Mouse (Mus musculus) cerebellum, adult 2 months (tissue): ENCODE measurements at regions not wholly inside any gene's neighbourhood (a gene's known extent, or its start where the extent isn't known, plus 50 kb on each side); places are given as distances from the start of the nearest gene placed in this dataset.

Source experiments
- DNase-seq, 2 experiments: peaks; one replicate each; pipeline ENCODE4 v3.0.0; 2021
- H3K27ac ChIP-seq: fragments of 200-500 bp; 2 replicates; pipeline ENCODE4 v1.5.1; 2012; ENCODE audit warnings: low read length, control low read depth, inconsistent platforms; ENCODE audit not compliant: insufficient read depth
- H3K27me3 ChIP-seq: fragments of 200-500 bp; 2 replicates; pipeline ENCODE4 v1.6.1; 2012; ENCODE audit warnings: inconsistent platforms, mild to moderate bottlenecking, low read length, moderate library complexity; ENCODE audit not compliant: control insufficient read depth, insufficient read depth
- H3K4me1 ChIP-seq: fragments of 200-500 bp; 2 replicates; pipeline ENCODE4 v1.6.1; 2011; ENCODE audit warnings: low read length; ENCODE audit not compliant: control insufficient read depth, insufficient read depth
- H3K4me3 ChIP-seq: fragments of 200-500 bp; replicated peaks from 2 replicates; pipeline ENCODE3; 2011; ENCODE audit warnings: mild to moderate bottlenecking, low read depth, low read length, control low read depth; ENCODE audit not compliant: insufficient read depth
- CTCF ChIP-seq: fragments of 200-500 bp; IDR thresholded peaks from 2 replicates; pipeline ENCODE4 v1.5.1; 2011; ENCODE audit warnings: low read depth, mild to moderate bottlenecking, control low read depth, low read length, moderate library complexity, borderline replicate concordance; ENCODE audit not compliant: insufficient read depth
- POLR2A ChIP-seq: fragments of 200-500 bp; IDR thresholded peaks from 2 replicates; pipeline ENCODE4 v1.6.1; 2011; ENCODE audit warnings: low read length, control low read depth, borderline replicate concordance; ENCODE audit not compliant: insufficient read depth
- WGBS: fragments of 180-500 bp; shearing (Covaris S2); methylation state at CpG from one replicate; pipeline ENCODE4 v1.1.7; 2018; 5-methylcytosine and 5-hydroxymethylcytosine counted together

DNA sequence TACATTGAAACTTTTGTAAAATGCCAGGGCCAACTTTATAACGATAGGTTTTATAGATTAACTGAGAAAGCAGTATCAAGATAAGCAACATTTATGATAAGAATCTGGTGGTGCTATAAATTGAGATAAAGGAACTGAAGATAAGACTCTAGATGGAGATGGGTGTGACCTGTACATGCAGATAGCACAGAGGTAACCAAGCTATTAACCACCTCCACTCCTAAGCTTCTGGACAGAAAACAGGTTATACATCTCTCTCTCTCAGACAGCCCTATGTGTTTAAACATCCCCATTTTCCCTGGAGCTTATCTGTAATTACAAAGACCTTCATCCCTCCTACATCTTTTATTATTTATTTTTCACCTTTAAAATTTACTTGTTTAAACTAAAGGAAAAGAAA is 590.5 kb upstream of the Nrg3 start:
- TF ChIP-seq CTCF (no peak), POLR2A (no peak)
- no peaks in the 10 kb centered on the region for H3K4me1 ChIP-seq

DNA sequence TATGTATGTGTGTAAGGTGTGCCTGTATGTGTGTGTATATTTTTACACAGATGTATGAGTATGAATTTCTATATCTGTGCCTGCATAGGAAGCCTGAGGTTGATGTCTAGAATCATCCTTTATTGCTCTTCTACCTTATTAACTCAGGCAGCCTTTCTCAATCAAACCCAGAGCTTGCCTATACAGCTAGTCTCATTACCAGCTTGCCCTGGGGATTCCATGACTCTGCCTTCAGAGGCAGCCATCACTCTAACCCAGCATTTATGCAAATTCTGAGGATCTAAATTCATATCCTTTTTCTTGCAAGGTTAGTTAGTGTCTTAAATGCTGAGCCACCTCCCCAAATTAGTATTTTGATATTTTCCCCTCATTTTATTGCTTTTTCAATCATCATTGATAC is 569.0 kb upstream of the Nrg3 start:
- Histone ChIP-seq H3K4me3 (no peak overlapping the region), H3K27me3 (no peaks in the 10 kb centered on the region), H3K27ac (no peak overlapping the region), H3K4me1 (no peaks in the 10 kb centered on the region)
- no peak for DNase-seq
- TF ChIP-seq CTCF (no peak), POLR2A (no peak)

More for the DNA sequence above, 590.5 kb upstream of the Nrg3 start:
- H3K27ac ChIP-seq = no peak overlapping the region
- H3K4me3 ChIP-seq = no peak overlapping the region
- 96% methylated on average over 1 of the region's 1 CpGs for whole genome bisulfite sequencing
- no peaks in the 10 kb centered on the region for H3K27me3 ChIP-seq
- DNase-seq = no peak

DNA sequence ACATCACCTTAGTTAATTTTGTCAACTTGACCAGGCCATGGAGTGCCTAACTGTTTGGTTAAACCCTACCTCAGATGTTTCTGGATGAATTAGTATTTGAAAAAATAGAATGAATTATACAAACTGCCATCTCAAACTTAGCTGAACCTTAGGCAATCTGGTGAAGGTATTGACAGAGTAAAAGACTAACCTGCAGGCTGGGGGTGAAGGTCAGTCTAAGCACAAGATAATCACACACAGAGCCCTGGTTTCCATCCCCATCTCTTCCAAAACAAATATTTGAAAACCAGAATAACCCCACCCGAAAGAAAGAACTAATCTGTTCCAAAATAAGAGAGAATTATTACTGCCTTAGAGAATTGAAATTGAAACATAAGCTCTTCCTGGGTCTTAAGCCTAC is 563.3 kb upstream of the Nrg3 start:
- no peak overlapping the region for H3K4me3 ChIP-seq
- WGBS = 58% methylated on average over 1 of the region's 1 CpGs
- no peak for DNase-seq
- H3K27ac ChIP-seq = no peak overlapping the region
- no peaks in the 10 kb centered on the region for H3K4me1 ChIP-seq
- no peak for TF ChIP-seq POLR2A
- no peak for TF ChIP-seq CTCF
- H3K27me3 ChIP-seq = no peaks in the 10 kb centered on the region

DNA sequence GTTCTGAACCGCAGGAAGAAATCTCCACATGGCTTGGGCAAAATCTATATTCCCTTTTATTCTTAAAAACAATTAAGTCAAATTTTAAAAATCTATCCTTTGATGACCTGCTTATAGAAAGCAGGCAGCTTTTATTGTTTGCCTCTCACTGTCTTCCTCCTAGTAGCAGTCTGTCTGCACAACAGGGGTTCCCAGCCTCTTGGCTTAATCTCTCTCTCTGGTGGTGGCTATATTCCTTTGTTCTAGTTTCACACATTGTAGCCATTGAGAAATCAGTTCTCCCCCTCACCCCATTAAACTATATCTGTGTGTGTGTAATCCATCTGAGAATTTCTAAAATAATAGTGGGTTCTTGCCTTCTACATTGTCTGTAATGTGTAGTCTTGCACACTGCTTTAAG is 542.4 kb upstream of the Nrg3 start:
- Histone ChIP-seq H3K27ac (no peak overlapping the region), H3K4me3 (no peak overlapping the region), H3K27me3 (no peaks in the 10 kb centered on the region), H3K4me1 (no peaks in the 10 kb centered on the region)
- WGBS = 23% methylated on average over 1 of the region's 1 CpGs
- TF ChIP-seq POLR2A = no peak
- TF ChIP-seq CTCF = no peak
- DNase-seq = peak in 1 of 2 experiments; percentile 19

DNA sequence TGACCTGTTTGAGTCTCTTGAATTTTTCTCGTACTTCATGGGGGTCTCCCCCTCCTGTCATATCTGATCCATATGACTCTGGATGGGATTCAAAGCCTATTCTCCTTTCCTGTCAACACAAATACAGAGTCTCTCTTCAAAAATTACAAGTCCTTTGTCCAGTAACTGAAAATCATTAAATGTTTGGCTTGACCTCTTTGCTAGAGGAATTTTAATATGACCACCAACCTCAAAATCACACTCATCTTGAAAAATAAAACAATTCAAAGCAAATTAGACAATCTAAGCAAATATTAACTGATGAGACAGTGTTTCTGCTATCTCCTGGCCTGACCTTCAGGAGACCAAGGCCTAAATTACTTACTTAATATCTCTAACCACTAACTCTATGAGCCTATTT is 541.8 kb upstream of the Nrg3 start:
- DNase-seq = no peak
- H3K27ac ChIP-seq = no peak overlapping the region
- TF ChIP-seq CTCF (no peak), POLR2A (no peak)
- WGBS = 89% methylated on average over 1 of the region's 1 CpGs
- H3K4me3 ChIP-seq = no peak overlapping the region
- no peaks in the 10 kb centered on the region for H3K4me1 ChIP-seq
- H3K27me3 ChIP-seq = no peaks in the 10 kb centered on the region

DNA sequence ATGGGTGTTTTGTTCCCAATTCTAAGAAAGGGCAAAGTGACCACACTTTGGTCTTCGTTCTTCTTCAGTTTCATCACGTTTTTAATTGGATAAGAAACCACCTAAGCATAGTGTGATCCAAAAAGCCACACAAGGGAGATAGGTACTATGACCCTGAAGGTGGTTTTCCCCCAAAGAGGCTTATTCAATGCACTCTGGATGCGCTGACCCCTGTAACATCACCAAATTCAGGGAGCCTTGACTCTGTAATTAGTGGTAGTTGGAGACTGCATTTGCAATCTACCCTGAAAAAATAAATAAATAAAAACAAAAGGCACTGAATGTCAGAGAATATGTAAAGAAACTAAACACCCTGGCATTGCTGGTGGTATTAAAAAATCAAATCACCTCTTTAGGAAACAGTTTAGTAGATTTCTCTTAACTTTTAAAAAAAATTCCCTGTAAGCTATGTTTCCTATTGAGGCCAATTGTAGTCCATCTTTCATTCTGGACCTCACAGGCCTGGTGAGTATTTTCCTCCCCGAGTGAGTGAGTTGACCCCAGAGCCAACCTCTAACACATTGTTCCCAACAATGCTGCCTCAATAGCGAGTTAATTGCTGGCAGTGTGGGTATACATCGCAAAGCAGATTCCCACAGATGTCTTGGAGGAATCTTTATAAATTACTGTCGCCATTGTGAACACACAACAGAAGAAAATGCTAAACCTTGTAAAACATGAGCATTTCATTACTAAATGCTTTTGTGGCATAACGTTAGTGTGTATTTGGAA is 537.1 kb upstream of the Nrg3 start:
- H3K27ac ChIP-seq = no peak overlapping the region
- 41% methylated on average over 8 of the region's 8 CpGs for WGBS
- TF ChIP-seq POLR2A (no peak), CTCF (no peak)
- H3K4me3 ChIP-seq = no peak overlapping the region
- H3K4me1 ChIP-seq = no peaks in the 10 kb centered on the region
- DNase-seq = no peak
- no peaks in the 10 kb centered on the region for H3K27me3 ChIP-seq
